22 mouse cellular contexts compared by ENCODE assay signal in genomic region chr17:46603229-46603628, GRCm38 (mm10). TPM values are rescaled to one million over a fixed set of nuclear protein-coding genes. Genes with fewer than 3 reads are reported as not detected.
DNase-seq lines count a peak whose midpoint lies in the region; ATAC-seq and TF ChIP-seq lines count a peak whose summit lies in the region.
"Had no signal": no experiment of that assay in that cellular context is flagged by ENCODE, and none has a peak within 500 bp of the region (broad histone marks: within the 10 kb centered on the region; RNA-seq: fewer than 3 reads in every experiment).

No protein-coding gene starts in this region.

- 91% methylated on average over 4 of the region's 4 CpGs for WGBS in embryonic facial prominence, embryonic 13.5 days
- WGBS in embryonic facial prominence, embryonic 10.5 days: 95% methylated on average over 4 of the region's 4 CpGs
- 79% methylated on average over 4 of the region's 4 CpGs for WGBS in liver, embryonic 14.5 days (ENCODE audit: insufficient replicate concordance)
- WGBS in liver, embryonic 12.5 days (ENCODE audit: insufficient replicate concordance): 82% methylated on average over 4 of the region's 4 CpGs
- WGBS in embryonic facial prominence, embryonic 15.5 days: 91% methylated on average over 4 of the region's 4 CpGs

- no peak overlapping the region for H3K9ac ChIP-seq in embryonic facial prominence, embryonic 13.5 days
- no peak overlapping the region for H3K9ac ChIP-seq in liver, embryonic 14.5 days (replicated peaks)
- no peak overlapping the region for H3K9ac ChIP-seq in liver, embryonic 12.5 days
- H3K9ac ChIP-seq in embryonic facial prominence, embryonic 15.5 days: no peak overlapping the region
- H3K9ac ChIP-seq: forebrain, embryonic 15.5 days; hindbrain, embryonic 12.5 days; lung, embryonic 15.5 days; midbrain, embryonic 12.5 days had no signal

- peaks cover 12% of the 10 kb centered on the region for H3K36me3 ChIP-seq in embryonic facial prominence, embryonic 13.5 days
- H3K36me3 ChIP-seq in embryonic facial prominence, embryonic 10.5 days (replicated peaks): peaks cover 22% of the 10 kb centered on the region
- H3K36me3 ChIP-seq in liver, embryonic 14.5 days (replicated peaks; ENCODE audit: control insufficient read depth, insufficient read depth, low read depth): no peaks in the 10 kb centered on the region
- H3K36me3 ChIP-seq in liver, embryonic 12.5 days: no peaks in the 10 kb centered on the region
- H3K36me3 ChIP-seq in embryonic facial prominence, embryonic 15.5 days: no peaks in the 10 kb centered on the region
- H3K36me3 ChIP-seq: forebrain, embryonic 15.5 days; hindbrain, embryonic 12.5 days had no signal

- no peak for DNase-seq in embryonic facial prominence, embryonic 10.5 days (ENCODE audit: low spot score)
- no peak for DNase-seq in liver, embryonic 14.5 days (ENCODE audit: low read depth in 3 of 3, low spot score in 3 of 3)
- DNase-seq in 416B (ENCODE audit: low read depth): peak; percentile 26
- no peak for DNase-seq in kidney, postnatal 36 days
- DNase-seq in layer of hippocampus, adult 8-10 months (ENCODE audit: low spot score in 2 of 2): no peak
- DNase-seq: adrenal gland, adult 2 months; cerebellum, adult 11 months; cerebellum, adult 9-11 months; heart, postnatal 10 days; kidney, adult 2 months; kidney, postnatal 14 days; right cerebral cortex, postnatal 25 days; thymus, postnatal 25 days had no signal

- H3K4me3 ChIP-seq in embryonic facial prominence, embryonic 13.5 days: no peak overlapping the region
- H3K4me3 ChIP-seq in embryonic facial prominence, embryonic 10.5 days: no peak overlapping the region
- no peak overlapping the region for H3K4me3 ChIP-seq in liver, embryonic 14.5 days (ENCODE audit: insufficient read depth in 1 of 2, low read depth in 2 of 2, low read length in 2 of 2)
- no peak overlapping the region for H3K4me3 ChIP-seq in liver, embryonic 12.5 days
- no peak overlapping the region for H3K4me3 ChIP-seq in embryonic facial prominence, embryonic 15.5 days (replicated peaks)
- H3K4me3 ChIP-seq: forebrain, embryonic 15.5 days; heart, embryonic 10.5 days; hindbrain, embryonic 12.5 days; lung, embryonic 15.5 days; midbrain, embryonic 12.5 days had no signal

- ATAC-seq in embryonic facial prominence, embryonic 13.5 days (ENCODE audit: insufficient number of reproducible peaks, insufficient read depth, low FRiP score, low TSS enrichment, low read depth): no peak
- no peak for ATAC-seq in liver, embryonic 14.5 days (ENCODE audit: insufficient read depth)
- ATAC-seq in liver, embryonic 12.5 days: no peak
- no peak for ATAC-seq in embryonic facial prominence, embryonic 15.5 days (ENCODE audit: insufficient number of reproducible peaks, low FRiP score, low TSS enrichment, low read depth)
- ATAC-seq: forebrain, embryonic 15.5 days; Patski had no signal

- H3K9me3 ChIP-seq in embryonic facial prominence, embryonic 13.5 days: no peaks in the 10 kb centered on the region
- H3K9me3 ChIP-seq in embryonic facial prominence, embryonic 10.5 days: no peaks in the 10 kb centered on the region
- no peaks in the 10 kb centered on the region for H3K9me3 ChIP-seq in liver, embryonic 14.5 days (ENCODE audit: control insufficient read depth, low read length)
- H3K9me3 ChIP-seq in liver, embryonic 12.5 days (replicated peaks): no peaks in the 10 kb centered on the region
- H3K9me3 ChIP-seq in embryonic facial prominence, embryonic 15.5 days (replicated peaks): no peaks in the 10 kb centered on the region
- H3K9me3 ChIP-seq: forebrain, embryonic 15.5 days; heart, embryonic 10.5 days; hindbrain, embryonic 12.5 days; lung, embryonic 15.5 days; midbrain, embryonic 12.5 days had no signal

- no peaks in the 10 kb centered on the region for H3K27me3 ChIP-seq in embryonic facial prominence, embryonic 13.5 days
- no peaks in the 10 kb centered on the region for H3K27me3 ChIP-seq in embryonic facial prominence, embryonic 10.5 days (replicated peaks; ENCODE audit: low read depth, poor library complexity, severe bottlenecking)
- H3K27me3 ChIP-seq in liver, embryonic 14.5 days (ENCODE audit: control insufficient read depth, insufficient read depth, low read length): no peaks in the 10 kb centered on the region
- no peaks in the 10 kb centered on the region for H3K27me3 ChIP-seq in liver, embryonic 12.5 days (replicated peaks)
- H3K27me3 ChIP-seq in embryonic facial prominence, embryonic 15.5 days: no peaks in the 10 kb centered on the region
- H3K27me3 ChIP-seq: forebrain, embryonic 15.5 days; hindbrain, embryonic 12.5 days; lung, embryonic 15.5 days; midbrain, embryonic 12.5 days; Patski had no signal

- no peak overlapping the region for H3K4me2 ChIP-seq in embryonic facial prominence, embryonic 13.5 days
- H3K4me2 ChIP-seq in liver, embryonic 14.5 days (ENCODE audit: low read depth): no peak overlapping the region
- no peak overlapping the region for H3K4me2 ChIP-seq in liver, embryonic 12.5 days
- no peak overlapping the region for H3K4me2 ChIP-seq in embryonic facial prominence, embryonic 15.5 days (replicated peaks)
- H3K4me2 ChIP-seq: forebrain, embryonic 15.5 days; hindbrain, embryonic 12.5 days; lung, embryonic 15.5 days; midbrain, embryonic 12.5 days had no signal

- H3K4me1 ChIP-seq in embryonic facial prominence, embryonic 13.5 days: peaks cover 47% of the 10 kb centered on the region
- peaks cover 41% of the 10 kb centered on the region for H3K4me1 ChIP-seq in embryonic facial prominence, embryonic 10.5 days
- H3K4me1 ChIP-seq in liver, embryonic 14.5 days (replicated peaks; ENCODE audit: control insufficient read depth in 2 of 2, insufficient read depth in 2 of 2, low read length in 1 of 2): no peaks in the 10 kb centered on the region
- H3K4me1 ChIP-seq in liver, embryonic 12.5 days: peaks cover 23% of the 10 kb centered on the region
- H3K4me1 ChIP-seq in embryonic facial prominence, embryonic 15.5 days: peaks cover 54% of the 10 kb centered on the region

- no peak for TF ChIP-seq EP300 in liver, embryonic 14.5 days (IDR thresholded peaks at IDR 0.05; ENCODE audit: low read depth)

- H3K27ac ChIP-seq in embryonic facial prominence, embryonic 13.5 days: peak overlapping the region; percentile 76; the same call in 1 of the 2 replicates
- no peak overlapping the region for H3K27ac ChIP-seq in embryonic facial prominence, embryonic 10.5 days (replicated peaks)
- H3K27ac ChIP-seq in liver, embryonic 14.5 days: no peak overlapping the region
- H3K27ac ChIP-seq in liver, embryonic 12.5 days: no peak overlapping the region
- H3K27ac ChIP-seq in embryonic facial prominence, embryonic 15.5 days (replicated peaks): peak overlapping the region; percentile 77
- H3K27ac ChIP-seq: forebrain, embryonic 15.5 days; heart, embryonic 10.5 days; hindbrain, embryonic 12.5 days; midbrain, embryonic 12.5 days had no signal

- 0 out of 2 replicates have a peak, but pooled peaks have one; percentile 21 for TF ChIP-seq CTCF in liver, embryonic 14.5 days (IDR thresholded peaks at IDR 0.05; ENCODE audit: low read depth)

RNA-seq across cellular contexts. Expression of gene Ptk7, which starts 26.1 kb away (rescaled TPM):
- 148 and 149 TPM in 2 replicates for polyA plus RNA-seq in embryonic facial prominence, embryonic 13.5 days (2015; fragmentation: Nextera tagmentation; extraction: Ambion mirVana)
- 92.5 and 95.1 TPM in 2 replicates for polyA plus RNA-seq in embryonic facial prominence, embryonic 10.5 days (2016; fragmentation: Nextera tagmentation; extraction: Ambion mirVana)
- 3.6 and 3.7 TPM in 2 replicates for polyA plus RNA-seq in liver, embryonic 14.5 days (2012; rRNA removed)
- polyA plus RNA-seq in liver, embryonic 14.5 days (2014; fragmentation: Nextera tagmentation; extraction: Ambion mirVana): 3.0 and 3.4 TPM in 2 replicates
- polyA plus RNA-seq in liver, embryonic 12.5 days (2016; fragmentation: Nextera tagmentation; extraction: Ambion mirVana): 16.8 and 17.7 TPM in 2 replicates
- polyA plus RNA-seq in embryonic facial prominence, embryonic 15.5 days (2015; fragmentation: Nextera tagmentation; extraction: Ambion mirVana): 156 and 161 TPM in 2 replicates
- 1 to 10 TPM; 8.2 to 9.2 (median 8.9) TPM for total RNA-seq in layer of hippocampus, adult 8-10 months (2022)

RNA-seq across cellular contexts. Expression of gene Klc4, which starts 42.6 kb away (rescaled TPM):
- polyA plus RNA-seq in embryonic facial prominence, embryonic 13.5 days (2015; fragmentation: Nextera tagmentation; extraction: Ambion mirVana): 21.8 and 26.3 TPM in 2 replicates
- polyA plus RNA-seq in embryonic facial prominence, embryonic 10.5 days (2016; fragmentation: Nextera tagmentation; extraction: Ambion mirVana): 29.0 and 32.0 TPM in 2 replicates
- polyA plus RNA-seq in liver, embryonic 14.5 days (2012; rRNA removed): 3.4 and 3.5 TPM in 2 replicates
- polyA plus RNA-seq in liver, embryonic 14.5 days (2014; fragmentation: Nextera tagmentation; extraction: Ambion mirVana): 5.2 and 5.5 TPM in 2 replicates
- polyA plus RNA-seq in liver, embryonic 12.5 days (2016; fragmentation: Nextera tagmentation; extraction: Ambion mirVana): 6.3 and 6.6 TPM in 2 replicates
- 23.4 and 24.5 TPM in 2 replicates for polyA plus RNA-seq in embryonic facial prominence, embryonic 15.5 days (2015; fragmentation: Nextera tagmentation; extraction: Ambion mirVana)
- 10 to 100 TPM; 18.9 to 21.8 (median 21.1) TPM for total RNA-seq in layer of hippocampus, adult 8-10 months (2022)

RNA-seq across cellular contexts. Expression of gene Mrpl2, which starts 42.8 kb away (rescaled TPM):
- 92.7 and 95.4 TPM in 2 replicates for polyA plus RNA-seq in embryonic facial prominence, embryonic 13.5 days (2015; fragmentation: Nextera tagmentation; extraction: Ambion mirVana)
- polyA plus RNA-seq in embryonic facial prominence, embryonic 10.5 days (2016; fragmentation: Nextera tagmentation; extraction: Ambion mirVana): 124 and 142 TPM in 2 replicates
- polyA plus RNA-seq in liver, embryonic 14.5 days (2012; rRNA removed): 36.1 and 46.6 TPM in 2 replicates
- polyA plus RNA-seq in liver, embryonic 14.5 days (2014; fragmentation: Nextera tagmentation; extraction: Ambion mirVana): 84.6 and 91.0 TPM in 2 replicates
- 95.0 and 106 TPM in 2 replicates for polyA plus RNA-seq in liver, embryonic 12.5 days (2016; fragmentation: Nextera tagmentation; extraction: Ambion mirVana)
- 92.9 and 95.8 TPM in 2 replicates for polyA plus RNA-seq in embryonic facial prominence, embryonic 15.5 days (2015; fragmentation: Nextera tagmentation; extraction: Ambion mirVana)
- total RNA-seq in layer of hippocampus, adult 8-10 months (2022): 10 to 100 TPM; 43.7 to 60.5 (median 51.2) TPM

RNA-seq across cellular contexts. Expression of gene Cul7, which starts 46.9 kb away (rescaled TPM):
- 57.4 and 64.1 TPM in 2 replicates for polyA plus RNA-seq in embryonic facial prominence, embryonic 13.5 days (2015; fragmentation: Nextera tagmentation; extraction: Ambion mirVana)
- polyA plus RNA-seq in embryonic facial prominence, embryonic 10.5 days (2016; fragmentation: Nextera tagmentation; extraction: Ambion mirVana): 44.3 and 46.9 TPM in 2 replicates
- polyA plus RNA-seq in liver, embryonic 14.5 days (2012; rRNA removed): 11.3 and 14.9 TPM in 2 replicates
- 7.1 and 8.3 TPM in 2 replicates for polyA plus RNA-seq in liver, embryonic 14.5 days (2014; fragmentation: Nextera tagmentation; extraction: Ambion mirVana)
- 16.9 and 18.3 TPM in 2 replicates for polyA plus RNA-seq in liver, embryonic 12.5 days (2016; fragmentation: Nextera tagmentation; extraction: Ambion mirVana)
- polyA plus RNA-seq in embryonic facial prominence, embryonic 15.5 days (2015; fragmentation: Nextera tagmentation; extraction: Ambion mirVana): 64.0 and 64.1 TPM in 2 replicates
- 10 to 100 TPM; 22.6 to 26.4 (median 23.4) TPM for total RNA-seq in layer of hippocampus, adult 8-10 months (2022)

RNA-seq across cellular contexts. Expression of gene Srf, which starts 47.3 kb away (rescaled TPM):
- 6.3 and 8.9 TPM in 2 replicates for polyA plus RNA-seq in embryonic facial prominence, embryonic 13.5 days (2015; fragmentation: Nextera tagmentation; extraction: Ambion mirVana)
- 5.6 and 7.0 TPM in 2 replicates for polyA plus RNA-seq in embryonic facial prominence, embryonic 10.5 days (2016; fragmentation: Nextera tagmentation; extraction: Ambion mirVana)
- 16.0 and 22.0 TPM in 2 replicates for polyA plus RNA-seq in liver, embryonic 14.5 days (2012; rRNA removed)
- polyA plus RNA-seq in liver, embryonic 14.5 days (2014; fragmentation: Nextera tagmentation; extraction: Ambion mirVana): 2.5 and 2.6 TPM in 2 replicates
- polyA plus RNA-seq in liver, embryonic 12.5 days (2016; fragmentation: Nextera tagmentation; extraction: Ambion mirVana): 6.6 and 6.8 TPM in 2 replicates
- polyA plus RNA-seq in embryonic facial prominence, embryonic 15.5 days (2015; fragmentation: Nextera tagmentation; extraction: Ambion mirVana): 8.6 and 8.8 TPM in 2 replicates
- total RNA-seq in layer of hippocampus, adult 8-10 months (2022): 10 to 100 TPM; 66.2 to 84.0 (median 73.5) TPM

Comparison
In these comparisons a context has a peak if more than half of its experiments do, and no peak if none do; other contexts are left out.
1. H3K27ac ChIP-seq: peak in embryonic facial prominence, embryonic 13.5 days (single experiment) and embryonic facial prominence, embryonic 15.5 days (single experiment); none in embryonic facial prominence, embryonic 10.5 days (single experiment), liver, embryonic 14.5 days (single experiment) and liver, embryonic 12.5 days (single experiment).